Mouse (Mus musculus) T-helper 2 cell (primary cell): ENCODE results near the gene Chmp4b.

Experiments used
- in situ Hi-C: fragments of 300-600 bp; cut with MboI, MseI; formaldehyde crosslinking; loops from one replicate; pipeline ENCODE4 v1.15.1; 2025; ENCODE audit warnings: high pct_unique_total_duplicates

Chmp4b gene

GRCm38 (mm10) chr2:154717081-154717480 lies 65.6 kb downstream of the Chmp4b start:
- in situ Hi-C loops: no loop called here

- in situ Hi-C loops: no loop called here
Observed at GRCm38 (mm10) chr2:154718855-154719556, 67.5 kb downstream of the Chmp4b start.

GRCm38 (mm10) chr2:154720315-154720714 lies 68.8 kb downstream of the Chmp4b start:
- in situ Hi-C loops: loop anchor here (5.0 kb wide), 1 partner anchor 47 kb away; no protein-coding TSS in a partner anchor

GRCm38 (mm10) chr2:154723473-154723872 lies 72.0 kb downstream of the Chmp4b start:
- in situ Hi-C loops: loop anchor here (5.0 kb wide), 1 partner anchor 44 kb away; no protein-coding TSS in a partner anchor

- in situ Hi-C loops: no loop called here
Observed at GRCm38 (mm10) chr2:154729737-154730136, 78.2 kb downstream of the Chmp4b start.

- in situ Hi-C loops: no loop called here
Observed at GRCm38 (mm10) chr2:154730841-154731240, 79.3 kb downstream of the Chmp4b start.

- in situ Hi-C loops: no loop called here
Observed at GRCm38 (mm10) chr2:154731916-154732315, 80.4 kb downstream of the Chmp4b start.

- in situ Hi-C loops: no loop called here
Observed at GRCm38 (mm10) chr2:154732503-154733141, 81.1 kb downstream of the Chmp4b start.

- in situ Hi-C loops: no loop called here
Observed at GRCm38 (mm10) chr2:154734977-154735376, 83.5 kb downstream of the Chmp4b start.

- in situ Hi-C loops: no loop called here
Observed at GRCm38 (mm10) chr2:154735416-154735815, 83.9 kb downstream of the Chmp4b start.

GRCm38 (mm10) chr2:154735986-154736385 lies 84.5 kb downstream of the Chmp4b start:
- in situ Hi-C loops: no loop called here

GRCm38 (mm10) chr2:154738621-154739020 lies 87.1 kb downstream of the Chmp4b start:
- in situ Hi-C loops: no loop called here

- in situ Hi-C loops: no loop called here
Observed at GRCm38 (mm10) chr2:154742911-154743819, 91.7 kb downstream of the Chmp4b start.

GRCm38 (mm10) chr2:154743915-154744314 lies 92.4 kb downstream of the Chmp4b start:
- in situ Hi-C loops: no loop called here
